In genomic region chr8:9117809-9118737, GRCm38 (mm10) we compare ENCODE assay signal across 13 mouse cellular contexts.
DNase-seq lines count a peak whose midpoint lies in the region; ATAC-seq and TF ChIP-seq lines count a peak whose summit lies in the region.
"Had no signal": no experiment of that assay in that cellular context is flagged by ENCODE, and none has a peak within 500 bp of the region (broad histone marks: within the 10 kb centered on the region; RNA-seq: fewer than 3 reads in every experiment).

No protein-coding gene starts in this region.

- H3K4me3 ChIP-seq in kidney, embryonic 15.5 days (replicated peaks) = no peak overlapping the region
- no peak overlapping the region for H3K4me3 ChIP-seq in hindbrain, embryonic 12.5 days
- no peak overlapping the region for H3K4me3 ChIP-seq in kidney, embryonic 16.5 days (ENCODE audit: low read length)
- peak overlapping the region; percentile 22; the same call in 1 of the 2 replicates for H3K4me3 ChIP-seq in midbrain, postnatal 0 days (ENCODE audit: low read depth, low read length)
- H3K4me3 ChIP-seq in thymus, adult 2 months (ENCODE audit: control insufficient read depth, insufficient read depth, low read length) = no peak overlapping the region

- TF ChIP-seq POLR2A in thymus, adult 2 months (IDR thresholded peaks at IDR 0.05; ENCODE audit: control insufficient read depth, extremely low read depth, insufficient read depth, low read length, poor library complexity) = no peak

- H3K9me3 ChIP-seq in kidney, embryonic 15.5 days (replicated peaks) = no peaks in the 10 kb centered on the region
- H3K9me3 ChIP-seq in hindbrain, embryonic 12.5 days (replicated peaks) = 0 out of 2 replicates have a peak, but pooled peaks cover 3% of the 10 kb centered on the region
- peaks cover 3% of the 10 kb centered on the region; the same call in 1 of the 2 replicates for H3K9me3 ChIP-seq in kidney, embryonic 16.5 days (ENCODE audit: low read length)
- H3K9me3 ChIP-seq in midbrain, postnatal 0 days (ENCODE audit: low read length) = no peaks in the 10 kb centered on the region

- H3K27ac ChIP-seq in kidney, embryonic 15.5 days = no peak overlapping the region
- peak overlapping the region; percentile 48; the same call in 1 of the 2 replicates for H3K27ac ChIP-seq in hindbrain, embryonic 12.5 days
- no peak overlapping the region for H3K27ac ChIP-seq in kidney, embryonic 16.5 days (ENCODE audit: low read length)
- no peak overlapping the region for H3K27ac ChIP-seq in midbrain, postnatal 0 days (ENCODE audit: low read depth, low read length)
- H3K27ac ChIP-seq in thymus, adult 2 months (ENCODE audit: control insufficient read depth, insufficient read depth, low read length) = no peak overlapping the region
- H3K27ac ChIP-seq: liver, embryonic 14.5 days had no signal

- peak overlapping the region; percentile 21; the same call in 1 of the 2 replicates for H3K4me2 ChIP-seq in kidney, embryonic 15.5 days
- H3K4me2 ChIP-seq in hindbrain, embryonic 12.5 days (replicated peaks) = no peak overlapping the region
- H3K4me2 ChIP-seq in kidney, embryonic 16.5 days (replicated peaks; ENCODE audit: low read depth, low read length) = no peak overlapping the region
- H3K4me2 ChIP-seq in midbrain, postnatal 0 days (ENCODE audit: low read depth, low read length, poor library complexity, severe bottlenecking) = peak overlapping the region; percentile 50

- no peaks in the 10 kb centered on the region for H3K27me3 ChIP-seq in kidney, embryonic 15.5 days
- H3K27me3 ChIP-seq in hindbrain, embryonic 12.5 days = no peaks in the 10 kb centered on the region
- H3K27me3 ChIP-seq in kidney, embryonic 16.5 days (ENCODE audit: insufficient read depth, low read length) = no peaks in the 10 kb centered on the region
- no peaks in the 10 kb centered on the region for H3K27me3 ChIP-seq in midbrain, postnatal 0 days (ENCODE audit: insufficient read depth, low read length)
- H3K27me3 ChIP-seq in thymus, adult 2 months (ENCODE audit: control insufficient read depth, insufficient read depth, low read length) = no peaks in the 10 kb centered on the region

- TF ChIP-seq CTCF in midbrain, postnatal 0 days (IDR thresholded peaks at IDR 0.05) = no peak
- no peak for TF ChIP-seq CTCF in thymus, adult 2 months (IDR thresholded peaks at IDR 0.05; ENCODE audit: borderline replicate concordance, control insufficient read depth, extremely low read depth, insufficient read depth, low read length, poor library complexity)

- H3K4me1 ChIP-seq in kidney, embryonic 15.5 days = peaks cover 5% of the 10 kb centered on the region; the same call in 1 of the 2 replicates
- H3K4me1 ChIP-seq in hindbrain, embryonic 12.5 days = 0 out of 2 replicates have a peak, but pooled peaks cover 2% of the 10 kb centered on the region
- peaks cover 4% of the 10 kb centered on the region; the same call in 1 of the 2 replicates for H3K4me1 ChIP-seq in kidney, embryonic 16.5 days (ENCODE audit: insufficient read depth, low read length)
- H3K4me1 ChIP-seq in midbrain, postnatal 0 days (ENCODE audit: insufficient read depth, low read length) = no peaks in the 10 kb centered on the region
- no peaks in the 10 kb centered on the region for H3K4me1 ChIP-seq in thymus, adult 2 months (replicated peaks; ENCODE audit: control insufficient read depth, insufficient read depth, low read length)

- 0 out of 2 replicates have a peak, but pooled peaks have one; percentile 46 for ATAC-seq in kidney, embryonic 15.5 days (replicated peaks; ENCODE audit: low FRiP score)
- peak; percentile 46 for ATAC-seq in hindbrain, embryonic 12.5 days (ENCODE audit: low FRiP score)
- ATAC-seq in kidney, embryonic 16.5 days (ENCODE audit: low FRiP score, low TSS enrichment) = peak; percentile 71; the same call in 1 of the 2 replicates
- no peak for ATAC-seq in midbrain, postnatal 0 days (ENCODE audit: low FRiP score)
- ATAC-seq: CD4-positive, CD25-positive, alpha-beta regulatory T cell, adult 4 months had no signal

- H3K9ac ChIP-seq in kidney, embryonic 15.5 days = no peak overlapping the region
- H3K9ac ChIP-seq in hindbrain, embryonic 12.5 days = no peak overlapping the region
- H3K9ac ChIP-seq in kidney, embryonic 16.5 days (replicated peaks; ENCODE audit: low read length) = no peak overlapping the region
- no peak overlapping the region for H3K9ac ChIP-seq in midbrain, postnatal 0 days (replicated peaks; ENCODE audit: low read length, poor library complexity, severe bottlenecking)
- H3K9ac ChIP-seq: liver, embryonic 14.5 days had no signal

- 49% methylated on average over 27 of the region's 27 CpGs for WGBS in kidney, embryonic 15.5 days
- 78% methylated on average over 27 of the region's 27 CpGs for WGBS in hindbrain, embryonic 12.5 days
- WGBS in kidney, embryonic 16.5 days = 47% methylated on average over 27 of the region's 27 CpGs
- 55% methylated on average over 27 of the region's 27 CpGs for WGBS in midbrain, postnatal 0 days
- 92% methylated on average over 27 of the region's 27 CpGs for WGBS in thymus, adult 2 months

- DNase-seq in kidney, adult 11 months = no peak
- DNase-seq in midbrain, postnatal 0 days (ENCODE audit: low spot score) = no peak
- no peak for DNase-seq in thymus, adult 2 months
- DNase-seq in embryo, embryonic 10 days (ENCODE audit: low spot score) = no peak
- DNase-seq: cerebellum, adult 11-12 months; embryo, embryonic 11 days; lung, postnatal 14 days; thymus, postnatal 25 days had no signal

- H3K36me3 ChIP-seq in kidney, embryonic 15.5 days = no peaks in the 10 kb centered on the region
- H3K36me3 ChIP-seq in hindbrain, embryonic 12.5 days = no peaks in the 10 kb centered on the region
- H3K36me3 ChIP-seq in kidney, embryonic 16.5 days (ENCODE audit: insufficient read depth, low read length) = no peaks in the 10 kb centered on the region
- no peaks in the 10 kb centered on the region for H3K36me3 ChIP-seq in midbrain, postnatal 0 days (ENCODE audit: insufficient read depth, low read length)
- H3K36me3 ChIP-seq in thymus, adult 2 months (ENCODE audit: control insufficient read depth, insufficient read depth, low read length) = no peaks in the 10 kb centered on the region

Comparison
In these comparisons a context has a peak if more than half of its experiments do, and no peak if none do; other contexts are left out.
1. H3K4me2 ChIP-seq: peak in kidney, embryonic 15.5 days (single experiment) and midbrain, postnatal 0 days (single experiment); none in hindbrain, embryonic 12.5 days (single experiment) and kidney, embryonic 16.5 days (single experiment).